Mouse (Mus musculus) spleen, postnatal 14 days (tissue): ENCODE measurements around the gene Gucd1.
"Not testable (repeated sequence)": the region's sequence is repeated elsewhere in the genome, so short reads cannot be mapped to it uniquely, and the experiment has no call there.

Experiments
- DNase-seq, 2 experiments: peaks; one replicate each; pipeline ENCODE4 v3.0.0; 2021 to 2022; ENCODE audit warnings: low spot score in 2 of 2

Gene Gucd1

GRCm38 (mm10) chr10:75517758-75518143 is at the start of gene Gucd1:
Gene Gucd1 (minus strand): TSS chr10:75517972.
- peak; percentile 94 to 97 for DNase-seq

- not testable (repeated sequence) for DNase-seq
Measured at GRCm38 (mm10) chr10:75566765-75567164, 49.0 kb upstream of the Gucd1 start.

GRCm38 (mm10) chr10:75566321-75566720 is 48.5 kb upstream of the Gucd1 start:
- DNase-seq = no peak

- DNase-seq = no peak
Measured at GRCm38 (mm10) chr10:75565906-75566305, 48.1 kb upstream of the Gucd1 start.

- DNase-seq = no peak
Measured at GRCm38 (mm10) chr10:75565436-75565835, 47.7 kb upstream of the Gucd1 start.

- no peak for DNase-seq
Measured at GRCm38 (mm10) chr10:75564687-75565265, 47.0 kb upstream of the Gucd1 start.

- no peak for DNase-seq
Measured at GRCm38 (mm10) chr10:75562596-75562995, 44.8 kb upstream of the Gucd1 start.

- no peak for DNase-seq
Measured at GRCm38 (mm10) chr10:75561071-75561654, 43.4 kb upstream of the Gucd1 start, which contains the start of gene Ggt1. Gene Ggt1 (plus strand): TSS chr10:75561604.

- DNase-seq = no peak
Measured at GRCm38 (mm10) chr10:75560549-75560899, 42.8 kb upstream of the Gucd1 start.

- no peak for DNase-seq
Measured at GRCm38 (mm10) chr10:75559676-75560548, 42.1 kb upstream of the Gucd1 start, which contains the start of gene Lrrc75b. Gene Lrrc75b (minus strand): TSS chr10:75560330.

- DNase-seq = no peak
Measured at GRCm38 (mm10) chr10:75559041-75559675, 41.4 kb upstream of the Gucd1 start.

- no peak for DNase-seq
Measured at GRCm38 (mm10) chr10:75558515-75558914, 40.7 kb upstream of the Gucd1 start.

GRCm38 (mm10) chr10:75556026-75556425 is 38.3 kb upstream of the Gucd1 start:
- no peak for DNase-seq

- DNase-seq = no peak
Measured at GRCm38 (mm10) chr10:75555557-75555956, 37.8 kb upstream of the Gucd1 start.

- no peak for DNase-seq
Measured at GRCm38 (mm10) chr10:75554090-75554489, 36.3 kb upstream of the Gucd1 start.

GRCm38 (mm10) chr10:75552701-75553450 is 35.1 kb upstream of the Gucd1 start:
- DNase-seq = no peak

- no peak for DNase-seq
Measured at GRCm38 (mm10) chr10:75552106-75552505, 34.3 kb upstream of the Gucd1 start.

- no peak for DNase-seq
Measured at GRCm38 (mm10) chr10:75551175-75551574, 33.4 kb upstream of the Gucd1 start.

- DNase-seq = no peak
Measured at GRCm38 (mm10) chr10:75549886-75550285, 32.1 kb upstream of the Gucd1 start.

GRCm38 (mm10) chr10:75548486-75548885 is 30.7 kb upstream of the Gucd1 start:
- DNase-seq = no peak

GRCm38 (mm10) chr10:75547901-75548300 is 30.1 kb upstream of the Gucd1 start:
- no peak for DNase-seq

- DNase-seq = no peak
Measured at GRCm38 (mm10) chr10:75536123-75536522, 18.4 kb upstream of the Gucd1 start.
